Mouse (Mus musculus) MN1 (cell line): Measurements from ENCODE around the gene Stard9.
A peak's percentile ranks its signal among the peaks of the same experiment; 100 is the strongest.
"Not testable (repeated sequence)": the region's sequence is repeated elsewhere in the genome, so short reads cannot be mapped to it uniquely, and the experiment has no call there.

Experiments used
- DNase-seq: peaks from one replicate; pipeline ENCODE4 v3.0.0-alpha.2; 2016; ENCODE audit warnings: low spot score

The Stard9 gene

DNA sequence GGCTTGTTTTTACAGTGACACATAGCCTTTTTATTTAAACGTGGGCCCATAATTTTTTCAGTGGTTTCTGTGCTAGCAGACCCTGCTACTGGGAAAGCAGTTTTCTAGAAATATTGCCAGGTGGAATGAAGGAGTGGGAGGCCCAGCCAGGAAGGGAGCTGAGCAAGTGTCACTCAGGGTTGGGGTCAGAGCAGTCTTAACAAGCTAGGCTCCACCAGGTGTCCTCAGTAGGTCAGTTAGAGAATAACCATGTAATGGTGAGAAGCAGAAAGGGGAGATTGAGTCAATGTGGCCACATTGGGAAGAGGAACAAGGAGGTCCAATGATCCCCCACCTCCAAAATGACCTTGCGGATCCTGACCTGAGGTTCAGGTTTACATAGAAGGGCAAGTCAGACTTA lies 25.8 kb downstream of the Stard9 start:
- DNase-seq, result no peak

GRCm38 (mm10) chr2:120655905-120656304 lies 27.0 kb downstream of the Stard9 start:
- no peak for DNase-seq

- DNase-seq, result no peak
These were observed 27.8 kb downstream of the Stard9 start for GRCm38 (mm10) chr2:120656711-120657110.

GRCm38 (mm10) chr2:120658486-120658885 lies 29.6 kb downstream of the Stard9 start:
- DNase-seq, result no peak

GRCm38 (mm10) chr2:120659318-120659717 lies 30.4 kb downstream of the Stard9 start:
- no peak for DNase-seq

DNA sequence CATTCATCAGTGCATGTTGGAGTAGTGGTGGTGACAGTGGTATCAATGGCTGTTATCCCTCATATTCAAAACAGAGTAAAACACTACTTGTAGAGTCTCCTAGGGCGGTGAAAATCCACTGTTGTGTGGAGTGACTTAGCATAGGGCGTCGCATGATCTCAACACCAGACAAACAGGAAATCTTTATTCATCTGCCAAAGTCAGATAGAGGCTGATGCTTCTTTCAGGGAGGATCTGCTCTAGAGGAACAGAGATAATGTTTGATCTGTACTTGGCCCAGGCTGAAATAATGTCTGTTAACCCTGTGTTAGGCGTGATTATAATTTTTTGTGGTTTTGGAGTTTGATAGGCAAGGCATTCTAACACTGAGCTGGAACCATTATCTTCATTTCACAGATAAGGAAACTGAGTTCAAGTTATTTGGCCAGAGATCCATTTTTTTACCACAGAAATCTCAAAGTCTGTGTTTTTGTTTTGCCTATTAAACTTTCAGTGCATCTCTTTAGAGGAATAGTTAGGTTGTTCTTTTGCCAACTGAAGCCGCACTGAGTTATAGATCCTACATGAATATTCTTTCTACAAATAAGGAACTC lies 31.7 kb downstream of the Stard9 start:
- DNase-seq, result no peak

DNA sequence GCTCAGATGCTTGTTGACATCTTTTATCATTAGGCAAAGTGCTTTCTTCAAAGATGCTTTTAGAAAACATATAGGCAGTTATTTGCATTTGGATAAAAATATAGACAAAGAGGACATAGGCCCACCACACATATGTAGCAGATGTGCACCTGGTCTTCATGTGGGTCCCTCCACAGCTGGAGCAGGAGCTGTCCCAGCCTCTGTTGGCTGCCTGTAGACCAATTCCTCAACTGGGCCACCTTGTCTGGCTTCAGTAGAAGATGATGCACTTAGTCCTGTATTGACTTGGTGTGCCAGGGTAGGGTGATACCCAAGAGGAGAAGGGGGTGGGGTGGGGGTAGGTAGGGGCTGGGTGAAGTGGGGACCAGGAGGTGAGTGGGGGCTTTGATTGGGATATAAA lies 33.8 kb downstream of the Stard9 start:
- no peak for DNase-seq

- DNase-seq, result peak; percentile 11
These were observed 34.7 kb downstream of the Stard9 start for GRCm38 (mm10) chr2:120663491-120664154.

DNA sequence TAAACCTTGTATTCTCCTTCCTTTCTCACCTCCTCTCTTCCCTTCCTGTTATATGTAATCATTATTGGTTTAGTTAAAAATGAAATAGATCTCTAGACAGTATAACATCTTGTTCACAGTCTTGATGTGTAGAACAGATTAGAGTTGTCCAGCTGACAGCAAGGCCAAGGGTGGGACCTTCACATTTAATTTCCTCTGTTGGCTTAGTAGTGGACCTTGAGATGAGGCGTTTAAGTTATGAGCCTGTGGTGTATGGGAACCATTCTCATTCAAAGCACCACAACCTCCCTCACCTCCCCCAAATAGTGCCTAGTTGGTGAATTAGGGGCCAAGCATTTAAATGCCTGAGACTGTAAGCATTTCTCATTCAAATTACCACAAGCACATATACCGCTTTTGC lies 38.5 kb downstream of the Stard9 start:
- no peak for DNase-seq

- peak; percentile 19 for DNase-seq
These were observed 41.3 kb downstream of the Stard9 start for GRCm38 (mm10) chr2:120670253-120670652.

- DNase-seq, result not testable (repeated sequence)
These were observed 52.2 kb downstream of the Stard9 start for GRCm38 (mm10) chr2:120681151-120681550.

GRCm38 (mm10) chr2:120697767-120698166 lies 68.8 kb downstream of the Stard9 start:
- no peak for DNase-seq

- no peak for DNase-seq
These were observed 71.5 kb downstream of the Stard9 start for GRCm38 (mm10) chr2:120700379-120700885.

GRCm38 (mm10) chr2:120702675-120703074 lies 73.8 kb downstream of the Stard9 start:
- no peak for DNase-seq

- no peak for DNase-seq
These were observed 78.1 kb downstream of the Stard9 start for GRCm38 (mm10) chr2:120707041-120707440.

DNA sequence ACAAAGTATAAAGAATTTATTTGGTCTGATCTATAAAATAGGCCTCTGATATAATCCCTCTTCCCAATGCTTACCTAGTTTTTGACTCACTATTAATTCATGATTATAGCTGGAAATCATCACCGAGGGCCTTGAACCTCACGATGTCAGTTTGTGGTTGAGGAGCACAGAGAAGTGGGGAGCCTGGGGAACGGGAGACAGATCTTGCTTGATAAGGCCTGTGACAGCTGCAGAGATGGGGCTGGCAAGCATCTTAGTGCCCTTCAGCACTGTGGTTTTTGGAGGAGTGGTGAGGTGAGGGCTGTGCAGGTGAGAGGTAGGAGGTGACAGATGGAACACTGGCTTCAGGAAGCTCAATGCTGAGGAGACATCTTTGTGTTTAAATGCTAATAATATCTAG lies 81.2 kb downstream of the Stard9 start:
- no peak for DNase-seq

GRCm38 (mm10) chr2:120710948-120711347 lies 82.0 kb downstream of the Stard9 start:
- peak; percentile 14 for DNase-seq

- DNase-seq, result no peak
These were observed 84.5 kb downstream of the Stard9 start for GRCm38 (mm10) chr2:120713441-120713840.

DNA sequence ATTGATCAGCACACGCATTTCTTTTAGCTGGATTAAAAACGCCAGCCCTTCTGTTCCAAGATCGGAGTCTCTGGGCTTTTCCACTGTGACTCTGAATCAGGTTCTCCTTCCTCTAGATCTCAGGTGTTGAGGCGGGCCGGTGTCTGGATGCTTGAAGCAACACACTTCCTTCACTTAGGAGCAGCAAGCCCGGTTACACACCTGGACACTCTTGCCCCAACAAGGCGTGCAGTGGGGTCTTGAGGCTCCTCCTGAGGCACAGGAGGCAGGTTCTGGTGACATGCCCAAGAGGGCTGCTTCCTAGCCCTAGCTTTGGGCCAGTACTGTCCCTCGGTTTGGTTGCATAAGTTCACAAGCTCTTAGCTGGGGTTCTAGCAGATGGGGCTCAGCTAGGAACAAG lies 89.6 kb downstream of the Stard9 start:
- no peak for DNase-seq

- DNase-seq, result no peak
These were observed 91.9 kb downstream of the Stard9 start for GRCm38 (mm10) chr2:120720821-120721220.

DNA sequence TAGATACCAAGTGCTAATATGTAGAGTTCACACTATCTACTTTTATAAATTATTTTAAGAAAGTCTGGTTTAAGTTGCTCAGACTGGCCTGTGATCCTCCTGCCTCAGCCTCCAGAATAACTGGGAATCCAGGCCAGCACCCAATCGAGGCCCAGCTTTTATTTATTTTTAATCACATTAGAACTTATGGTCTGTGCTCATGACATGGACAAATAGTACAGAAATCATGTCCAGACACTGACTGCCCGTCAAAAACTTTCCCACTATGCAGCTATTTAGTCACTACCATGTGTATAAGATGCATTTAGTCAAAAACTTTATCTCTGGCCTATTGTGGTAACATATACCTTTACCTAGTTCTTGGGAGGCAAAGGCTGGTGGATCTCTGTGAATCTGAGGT lies 93.0 kb downstream of the Stard9 start:
- DNase-seq, result no peak

GRCm38 (mm10) chr2:120722491-120722890 lies 93.6 kb downstream of the Stard9 start:
- DNase-seq, result no peak

- DNase-seq, result no peak
These were observed 94.7 kb downstream of the Stard9 start for GRCm38 (mm10) chr2:120723621-120724020.

GRCm38 (mm10) chr2:120724176-120724575 lies 95.3 kb downstream of the Stard9 start:
- DNase-seq, result no peak
